Mouse (Mus musculus): ENCODE results near the gene Srpr.

DNA sequence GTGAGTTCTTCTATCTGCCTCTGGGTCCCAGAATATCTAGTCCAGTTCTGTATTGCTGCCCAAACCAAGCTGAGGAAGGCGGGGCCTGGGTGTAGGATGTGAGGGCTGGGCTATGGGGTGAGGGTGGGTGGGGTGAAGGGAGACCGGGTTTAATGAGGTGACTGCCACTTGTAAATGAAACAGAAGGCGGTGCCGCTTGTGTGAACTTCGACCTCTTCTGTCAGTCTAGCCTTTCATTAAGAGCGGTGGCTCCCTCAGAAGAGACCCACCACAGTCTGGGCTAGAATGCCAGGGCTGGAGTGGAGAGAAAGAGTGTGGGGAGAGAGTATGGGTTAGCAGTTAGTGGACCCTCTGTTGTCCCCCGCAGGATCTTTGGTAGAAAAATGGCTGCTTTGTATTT lies 90.0 kb downstream of the Srpr start:
- TF ChIP-seq CTCF (IDR thresholded peaks at IDR 0.05; ENCODE audit: low read depth, low read length): no peak
- TF ChIP-seq POLR2A (IDR thresholded peaks at IDR 0.05; ENCODE audit: insufficient read depth, low read length): no peak

All from ES-Bruce4 (cell line).